Mouse (Mus musculus) frontal cortex, postnatal 10 days (tissue): ENCODE measurements around the gene Dapk3.

Experiments used
- DNase-seq, 2 experiments: peaks; one replicate each; pipeline ENCODE4 v3.0.0; 2022; ENCODE audit warnings: low spot score in 2 of 2, mixed read lengths in 1 of 2

Dapk3 gene

GRCm38 (mm10) chr10:81182336-81183333, at the start of gene Dapk3:
Gene Dapk3 (plus strand): TSS chr10:81183005.
- DNase-seq = peak; percentile 97 to 98

GRCm38 (mm10) chr10:81134181-81134587, 48.6 kb upstream of the Dapk3 start:
- peak in 1 of 2 experiments; percentile 62 for DNase-seq

- DNase-seq = no peak
These were observed 47.7 kb upstream of the Dapk3 start, which contains the start of gene Zbtb7a for GRCm38 (mm10) chr10:81134966-81135681. Gene Zbtb7a (plus strand): TSS chr10:81135220.

- DNase-seq = peak; percentile 67 to 72
These were observed 46.7 kb upstream of the Dapk3 start for GRCm38 (mm10) chr10:81135831-81136705.

GRCm38 (mm10) chr10:81136706-81137231, 46.0 kb upstream of the Dapk3 start:
- DNase-seq = peak; percentile 85 to 86

- DNase-seq = peak; percentile 99
These were observed 45.3 kb upstream of the Dapk3 start for GRCm38 (mm10) chr10:81137252-81138130.

GRCm38 (mm10) chr10:81138131-81138782, 44.5 kb upstream of the Dapk3 start:
- DNase-seq = peak in 1 of 2 experiments; percentile 64

- DNase-seq = no peak
These were observed 43.8 kb upstream of the Dapk3 start for GRCm38 (mm10) chr10:81138821-81139528.

GRCm38 (mm10) chr10:81139529-81139846, 43.3 kb upstream of the Dapk3 start:
- no peak for DNase-seq

GRCm38 (mm10) chr10:81140005-81140404, 42.8 kb upstream of the Dapk3 start:
- DNase-seq = no peak

GRCm38 (mm10) chr10:81140717-81141454, 41.9 kb upstream of the Dapk3 start:
- DNase-seq = no peak

- DNase-seq = no peak
These were observed 41.2 kb upstream of the Dapk3 start for GRCm38 (mm10) chr10:81141455-81142210.

- no peak for DNase-seq
These were observed 40.2 kb upstream of the Dapk3 start for GRCm38 (mm10) chr10:81142551-81142981.

GRCm38 (mm10) chr10:81143157-81143633, 39.6 kb upstream of the Dapk3 start:
- no peak for DNase-seq

- DNase-seq = no peak
These were observed 38.9 kb upstream of the Dapk3 start for GRCm38 (mm10) chr10:81143845-81144437.

- no peak for DNase-seq
These were observed 38.1 kb upstream of the Dapk3 start for GRCm38 (mm10) chr10:81144667-81145066.

- no peak for DNase-seq
These were observed 37.5 kb upstream of the Dapk3 start for GRCm38 (mm10) chr10:81145307-81145706.
